15 mouse cellular contexts compared by ENCODE assay signal in genomic region chr10:16052463-16052889, GRCm38 (mm10).
DNase-seq lines count a peak whose midpoint lies in the region; ATAC-seq and TF ChIP-seq lines count a peak whose summit lies in the region.
"Had no signal": no experiment of that assay in that cellular context is flagged by ENCODE, and none has a peak within 500 bp of the region (broad histone marks: within the 10 kb centered on the region; RNA-seq: fewer than 3 reads in every experiment).

No protein-coding gene starts in this region.

- H3K4me2 ChIP-seq in midbrain, embryonic 15.5 days: no peak overlapping the region
- H3K4me2 ChIP-seq: embryonic facial prominence, embryonic 13.5 days; heart, embryonic 15.5 days; liver, embryonic 15.5 days had no signal

- no peak overlapping the region for H3K9ac ChIP-seq in midbrain, embryonic 15.5 days
- H3K9ac ChIP-seq: embryonic facial prominence, embryonic 13.5 days; heart, embryonic 15.5 days; liver, embryonic 15.5 days had no signal

- H3K27ac ChIP-seq in midbrain, embryonic 15.5 days: no peak overlapping the region
- no peak overlapping the region for H3K27ac ChIP-seq in limb, embryonic 10.5 days
- H3K27ac ChIP-seq: embryonic facial prominence, embryonic 13.5 days; heart, embryonic 15.5 days; liver, embryonic 15.5 days had no signal

- peak; percentile 86 for ATAC-seq in midbrain, embryonic 15.5 days (replicated peaks)
- no peak for ATAC-seq in inflammation-experienced regulatory T-cells, adult 6 months

- no peaks in the 10 kb centered on the region for H3K9me3 ChIP-seq in midbrain, embryonic 15.5 days
- no peaks in the 10 kb centered on the region for H3K9me3 ChIP-seq in limb, embryonic 10.5 days (replicated peaks)
- H3K9me3 ChIP-seq: embryonic facial prominence, embryonic 13.5 days; heart, embryonic 15.5 days; liver, embryonic 15.5 days had no signal

- H3K4me3 ChIP-seq in midbrain, embryonic 15.5 days: no peak overlapping the region
- no peak overlapping the region for H3K4me3 ChIP-seq in limb, embryonic 10.5 days
- H3K4me3 ChIP-seq: embryonic facial prominence, embryonic 13.5 days; heart, embryonic 15.5 days; liver, embryonic 15.5 days had no signal

- H3K36me3 ChIP-seq in midbrain, embryonic 15.5 days (replicated peaks): no peaks in the 10 kb centered on the region
- no peaks in the 10 kb centered on the region for H3K36me3 ChIP-seq in limb, embryonic 10.5 days
- H3K36me3 ChIP-seq: embryonic facial prominence, embryonic 13.5 days; heart, embryonic 15.5 days; liver, embryonic 15.5 days had no signal

- DNase-seq in cerebellum, postnatal 10 days: peak; percentile 4 to 5
- DNase-seq in cerebellum, adult 9-11 months: no peak
- DNase-seq in brain, embryonic 14.5 days (ENCODE audit: low read depth): peak; percentile 92
- DNase-seq in forelimb bud, embryonic 11.5 days (ENCODE audit: low read depth, low spot score): peak; percentile 6
- DNase-seq in thymus, postnatal 4 days: no peak
- DNase-seq in limb, embryonic 10.5 days (ENCODE audit: low spot score): no peak
- DNase-seq: kidney, postnatal 14 days; lung, postnatal 14 days; thymus, postnatal 25 days had no signal

- H3K4me1 ChIP-seq in midbrain, embryonic 15.5 days: 0 out of 2 replicates have a peak, but pooled peaks cover 6% of the 10 kb centered on the region
- peaks cover 3% of the 10 kb centered on the region; the same call in 1 of the 2 replicates for H3K4me1 ChIP-seq in limb, embryonic 10.5 days
- H3K4me1 ChIP-seq: embryonic facial prominence, embryonic 13.5 days; heart, embryonic 15.5 days; liver, embryonic 15.5 days had no signal

- no peaks in the 10 kb centered on the region for H3K27me3 ChIP-seq in midbrain, embryonic 15.5 days (replicated peaks)
- no peaks in the 10 kb centered on the region for H3K27me3 ChIP-seq in limb, embryonic 10.5 days (ENCODE audit: low read depth, poor library complexity, severe bottlenecking)
- H3K27me3 ChIP-seq: CH12.LX; embryonic facial prominence, embryonic 13.5 days; heart, embryonic 15.5 days; liver, embryonic 15.5 days had no signal

- no peak for TF ChIP-seq POLR2A in brain, embryonic 14.5 days (IDR thresholded peaks at IDR 0.05; ENCODE audit: borderline replicate concordance, extremely low read depth, insufficient read depth, insufficient read length, poor library complexity, severe bottlenecking)

- 15% methylated on average over 2 of the region's 2 CpGs for WGBS in midbrain, embryonic 15.5 days
- WGBS in limb, embryonic 10.5 days: 42% methylated on average over 2 of the region's 2 CpGs

- no peak for TF ChIP-seq CTCF in brain, embryonic 14.5 days (IDR thresholded peaks at IDR 0.05; ENCODE audit: borderline replicate concordance, extremely low read depth, insufficient read depth, insufficient read length)

Comparison
In these comparisons a context has a peak if more than half of its experiments do, and no peak if none do; other contexts are left out.
1. DNase-seq: peak in cerebellum, postnatal 10 days (2 of 2), brain, embryonic 14.5 days (single experiment) and forelimb bud, embryonic 11.5 days (single experiment); none in cerebellum, adult 9-11 months (single experiment), thymus, postnatal 4 days (single experiment) and limb, embryonic 10.5 days (single experiment).